Mouse (Mus musculus): Measurements from ENCODE around the gene Sox14. TPM values are rescaled to one million over a fixed set of nuclear protein-coding genes. Genes with fewer than 3 reads are reported as not detected.

Gene Sox14
- total and polyA plus RNA-seq, 2 experiments from 2014 or later = 7.0 to 7.1 TPM

DNA sequence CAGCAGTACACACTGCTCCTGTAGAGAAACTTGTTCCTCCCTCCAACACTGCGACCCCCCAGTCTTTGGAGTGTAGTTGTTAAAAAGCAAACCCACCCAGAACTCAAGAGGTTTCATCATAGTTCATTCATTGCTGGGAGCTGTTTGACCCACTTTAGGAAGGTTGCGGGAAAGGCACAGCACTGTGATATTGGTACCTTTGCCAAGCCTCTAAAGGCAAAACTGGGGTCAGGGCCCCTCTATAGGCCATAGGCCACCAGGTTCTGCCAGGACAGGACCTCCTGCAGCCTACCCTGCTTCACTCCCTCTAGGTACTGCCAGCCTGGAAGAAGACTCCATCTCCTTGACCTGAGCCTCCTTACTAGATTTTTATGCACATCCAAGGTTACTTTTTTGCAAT lies 2.2 kb downstream of the Sox14 start:
- ATAC-seq (no peak), DNase-seq (ENCODE audit: low spot score) (no peak)
- H3K27ac ChIP-seq = no peak overlapping the region
- H3K9ac ChIP-seq (replicated peaks; ENCODE audit: low read length) = no peak overlapping the region
- H3K9me3 ChIP-seq (ENCODE audit: low read length) = no peaks in the 10 kb centered on the region
- no peaks in the 10 kb centered on the region for H3K36me3 ChIP-seq (ENCODE audit: insufficient read depth, low read length)
- WGBS = 3% methylated on average over 2 of the region's 2 CpGs
- peaks cover 92% of the 10 kb centered on the region for H3K27me3 ChIP-seq (ENCODE audit: insufficient read depth, low read length)
- no peak for TF ChIP-seq CTCF (IDR thresholded peaks at IDR 0.05; ENCODE audit: low read depth)
- no peak overlapping the region for H3K4me3 ChIP-seq (ENCODE audit: low read length)
- H3K4me2 ChIP-seq (ENCODE audit: low read depth, low read length) = no peak overlapping the region
- 0 out of 2 replicates have a peak, but pooled peaks cover 4% of the 10 kb centered on the region for H3K4me1 ChIP-seq (ENCODE audit: insufficient read depth, low read length)

DNA sequence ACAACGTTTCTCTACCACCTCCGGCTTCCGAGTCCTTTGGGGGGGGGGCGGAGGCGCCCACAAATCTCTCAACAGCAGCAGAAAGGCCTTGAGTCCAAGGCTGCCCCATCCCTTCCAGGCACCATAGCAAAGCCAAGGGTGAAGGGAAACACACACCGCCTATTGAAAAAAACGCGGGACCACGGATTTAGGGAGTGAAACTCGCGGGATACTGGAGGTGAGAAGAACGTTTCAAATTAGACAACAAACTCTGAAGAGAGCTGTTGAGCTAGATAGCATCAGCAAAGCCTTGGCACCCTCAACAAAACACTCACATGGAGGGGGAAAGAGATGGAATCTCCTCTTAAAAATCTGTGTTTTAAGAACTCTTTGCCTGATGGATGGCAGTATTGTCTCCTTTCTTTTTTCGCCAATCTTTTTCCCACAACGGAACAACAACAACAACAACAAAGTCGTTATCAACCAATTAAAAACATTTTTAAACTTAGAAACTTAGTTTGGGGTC lies 2.8 kb downstream of the Sox14 start:
- WGBS = 2% methylated on average over 15 of the region's 15 CpGs
- DNase-seq (ENCODE audit: low spot score) = no peak
- no peak overlapping the region for H3K27ac ChIP-seq
- no peak overlapping the region for H3K9ac ChIP-seq (replicated peaks; ENCODE audit: low read length)
- no peak for ATAC-seq
- no peaks in the 10 kb centered on the region for H3K36me3 ChIP-seq (ENCODE audit: insufficient read depth, low read length)
- H3K4me1 ChIP-seq (ENCODE audit: insufficient read depth, low read length) = 0 out of 2 replicates have a peak, but pooled peaks cover 4% of the 10 kb centered on the region
- no peak overlapping the region for H3K4me2 ChIP-seq (ENCODE audit: low read depth, low read length)
- no peak overlapping the region for H3K4me3 ChIP-seq (ENCODE audit: low read length)
- TF ChIP-seq CTCF (IDR thresholded peaks at IDR 0.05; ENCODE audit: low read depth) = no peak
- no peaks in the 10 kb centered on the region for H3K9me3 ChIP-seq (ENCODE audit: low read length)
- peaks cover 86% of the 10 kb centered on the region for H3K27me3 ChIP-seq (ENCODE audit: insufficient read depth, low read length)

GRCm38 (mm10) chr9:99872204-99873115 lies 3.5 kb downstream of the Sox14 start:
- no peak overlapping the region for H3K4me2 ChIP-seq (ENCODE audit: low read depth, low read length)
- H3K9ac ChIP-seq (replicated peaks; ENCODE audit: low read length) = no peak overlapping the region
- no peak for DNase-seq (ENCODE audit: low spot score)
- H3K27ac ChIP-seq = 0 out of 2 replicates have a peak overlapping the region, but pooled peaks have one; percentile 20
- no peak for ATAC-seq
- peaks cover 79% of the 10 kb centered on the region for H3K27me3 ChIP-seq (ENCODE audit: insufficient read depth, low read length)
- H3K9me3 ChIP-seq (ENCODE audit: low read length) = no peaks in the 10 kb centered on the region
- 4% methylated on average over 31 of the region's 31 CpGs for WGBS
- H3K4me3 ChIP-seq (ENCODE audit: low read length) = no peak overlapping the region
- no peaks in the 10 kb centered on the region for H3K36me3 ChIP-seq (ENCODE audit: insufficient read depth, low read length)
- no peak for TF ChIP-seq CTCF (IDR thresholded peaks at IDR 0.05; ENCODE audit: low read depth)
- 0 out of 2 replicates have a peak, but pooled peaks cover 4% of the 10 kb centered on the region for H3K4me1 ChIP-seq (ENCODE audit: insufficient read depth, low read length)

DNA sequence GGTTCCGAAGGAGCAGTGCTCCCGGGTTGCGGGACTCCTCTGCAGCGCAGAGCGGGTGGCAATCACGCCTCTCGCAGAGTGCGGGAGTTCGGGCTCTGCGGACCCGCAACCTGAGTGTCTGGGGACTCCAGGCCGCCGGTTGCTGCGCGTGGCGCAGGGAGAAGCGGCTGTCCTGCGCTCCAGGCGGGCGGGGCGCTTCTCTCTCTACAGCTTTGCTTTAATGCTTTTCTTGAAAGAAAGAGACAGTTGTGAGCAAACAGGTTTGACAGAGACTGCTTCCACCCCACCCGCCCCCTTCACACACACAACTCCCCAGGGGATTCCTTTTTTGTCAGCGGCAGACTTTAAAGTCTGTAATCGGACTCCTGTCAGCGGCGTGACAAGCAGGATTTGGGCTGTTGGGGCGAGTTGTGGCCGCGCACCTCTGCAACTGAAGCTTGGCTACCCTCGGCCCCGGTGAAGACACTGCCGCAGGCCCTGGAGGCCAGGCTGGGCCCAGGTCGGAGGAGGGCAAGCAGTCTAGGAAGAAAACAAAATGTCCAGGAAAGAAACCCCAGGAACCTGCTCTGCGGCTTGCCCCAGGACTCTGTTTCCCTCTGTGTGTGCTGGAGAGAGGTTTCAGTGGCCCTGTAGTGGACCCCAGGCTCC lies 4.3 kb downstream of the Sox14 start:
- Histone ChIP-seq H3K9ac (replicated peaks; ENCODE audit: low read length) (no peak overlapping the region), H3K36me3 (ENCODE audit: insufficient read depth, low read length) (no peaks in the 10 kb centered on the region), H3K4me1 (ENCODE audit: insufficient read depth, low read length) (0 out of 2 replicates have a peak, but pooled peaks cover 4% of the 10 kb centered on the region), H3K4me2 (ENCODE audit: low read depth, low read length) (0 out of 2 replicates have a peak overlapping the region, but pooled peaks have one; percentile 19), H3K4me3 (ENCODE audit: low read length) (peak overlapping the region; percentile 17; the same call in 1 of the 2 replicates), H3K27ac (0 out of 2 replicates have a peak overlapping the region, but pooled peaks have one; percentile 20), H3K27me3 (ENCODE audit: insufficient read depth, low read length) (peaks cover 79% of the 10 kb centered on the region), H3K9me3 (ENCODE audit: low read length) (no peaks in the 10 kb centered on the region)
- DNase-seq (ENCODE audit: low spot score) (no peak), ATAC-seq (no peak)
- no peak for TF ChIP-seq CTCF (IDR thresholded peaks at IDR 0.05; ENCODE audit: low read depth)
- WGBS = under 1% methylated on average over 34 of the region's 34 CpGs

- no peak overlapping the region for H3K9ac ChIP-seq (replicated peaks; ENCODE audit: low read length)
- H3K9me3 ChIP-seq (ENCODE audit: low read length) = no peaks in the 10 kb centered on the region
- TF ChIP-seq CTCF (IDR thresholded peaks at IDR 0.05; ENCODE audit: low read depth) = no peak
- H3K4me1 ChIP-seq (ENCODE audit: insufficient read depth, low read length) = 0 out of 2 replicates have a peak, but pooled peaks cover 2% of the 10 kb centered on the region
- no peak overlapping the region for H3K27ac ChIP-seq
- peaks cover 79% of the 10 kb centered on the region for H3K27me3 ChIP-seq (ENCODE audit: insufficient read depth, low read length)
- H3K36me3 ChIP-seq (ENCODE audit: insufficient read depth, low read length) = no peaks in the 10 kb centered on the region
- ATAC-seq (no peak), DNase-seq (ENCODE audit: low spot score) (no peak)
- peak overlapping the region; percentile 17; the same call in 1 of the 2 replicates for H3K4me3 ChIP-seq (ENCODE audit: low read length)
- 0 out of 2 replicates have a peak overlapping the region, but pooled peaks have one; percentile 19 for H3K4me2 ChIP-seq (ENCODE audit: low read depth, low read length)
- WGBS = under 1% methylated on average over 37 of the region's 37 CpGs
Observed at GRCm38 (mm10) chr9:99870780-99871555, 5.0 kb downstream of the Sox14 start.
